Mouse (Mus musculus): ENCODE results near the gene Myt1l. TPM values are rescaled to one million over a fixed set of nuclear protein-coding genes. Genes with fewer than 3 reads are reported as not detected.

Gene Myt1l
- polyA plus RNA-seq, 1 experiment: 0.11 TPM

DNA sequence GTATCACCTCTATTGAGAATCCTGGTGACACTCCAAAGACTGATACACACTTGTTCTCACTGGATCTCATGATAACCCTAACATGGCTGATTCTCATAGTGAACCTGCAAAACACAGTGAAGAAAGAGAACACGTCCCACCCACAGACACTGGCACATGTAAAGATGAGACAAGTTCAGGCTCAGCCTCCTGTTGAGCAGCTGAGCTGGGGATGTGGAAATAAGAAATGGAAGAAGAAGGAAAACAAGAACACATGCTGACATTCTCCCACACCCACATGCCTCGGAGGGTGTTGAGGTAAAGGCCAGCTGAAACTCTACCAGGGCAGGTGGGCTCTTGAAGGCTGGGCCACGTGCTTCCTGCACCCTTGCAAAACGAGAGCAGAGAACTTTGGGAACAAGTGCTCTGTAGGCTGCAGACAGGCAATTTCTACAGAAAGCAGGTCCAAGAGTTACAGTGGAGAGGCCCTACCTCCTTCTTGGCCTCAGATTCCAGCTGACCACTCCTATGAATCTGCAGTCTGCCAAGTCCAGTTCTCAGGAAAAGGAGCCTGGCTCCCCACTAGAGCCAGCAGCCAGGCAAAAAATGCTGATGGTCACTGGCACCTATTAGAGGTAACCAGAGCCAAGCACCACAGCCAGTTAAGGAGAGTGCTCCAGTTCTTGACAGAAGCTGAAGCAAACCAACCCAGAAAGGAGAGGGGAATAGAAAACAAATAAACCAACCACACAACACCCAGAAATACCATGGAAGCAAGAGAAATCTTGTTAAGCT is 376.1 kb downstream of the Myt1l start:
- no peak overlapping the region for H3K27ac ChIP-seq (ENCODE audit: control insufficient read depth, insufficient read depth, low read length)

DNA sequence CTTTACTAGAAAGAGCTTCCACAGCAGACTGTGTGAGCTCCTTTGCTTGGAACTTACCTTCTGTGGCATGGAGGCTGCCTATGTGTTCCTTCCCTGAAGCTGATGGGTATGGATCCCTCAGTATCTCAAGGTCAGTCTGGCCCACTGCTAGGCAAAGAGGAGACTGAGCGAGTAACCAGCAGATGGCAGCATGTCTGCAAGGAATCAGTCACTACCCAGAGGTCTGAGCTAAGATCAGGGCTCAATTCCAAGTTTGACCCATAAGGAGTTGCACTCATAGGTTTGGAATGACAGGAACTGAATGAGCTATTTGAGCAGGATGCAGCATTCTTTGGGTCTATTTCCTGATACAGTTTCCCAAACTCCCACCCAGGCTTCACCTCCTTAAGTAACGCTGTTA is 378.9 kb downstream of the Myt1l start:
- no peak overlapping the region for H3K27ac ChIP-seq (ENCODE audit: control insufficient read depth, insufficient read depth, low read length)
- TF ChIP-seq CTCF (IDR thresholded peaks at IDR 0.05; ENCODE audit: borderline replicate concordance, control insufficient read depth, extremely low read depth, insufficient read depth, low read length, poor library complexity) (no peak), POLR2A (IDR thresholded peaks at IDR 0.05; ENCODE audit: control insufficient read depth, extremely low read depth, insufficient read depth, low read length, poor library complexity) (no peak)
- no peaks in the 10 kb centered on the region for H3K36me3 ChIP-seq (ENCODE audit: control insufficient read depth, insufficient read depth, low read length)
- no peaks in the 10 kb centered on the region for H3K27me3 ChIP-seq (ENCODE audit: control insufficient read depth, insufficient read depth, low read length)
- H3K4me1 ChIP-seq (replicated peaks; ENCODE audit: control insufficient read depth, insufficient read depth, low read length): no peaks in the 10 kb centered on the region
- no peak for DNase-seq
- 56% methylated on average over 2 of the region's 2 CpGs for WGBS
- H3K4me3 ChIP-seq (ENCODE audit: control insufficient read depth, insufficient read depth, low read length): no peak overlapping the region

More for the DNA sequence above, 376.1 kb downstream of the Myt1l start:
- H3K4me3 ChIP-seq (ENCODE audit: control insufficient read depth, insufficient read depth, low read length): no peak overlapping the region
- TF ChIP-seq POLR2A (IDR thresholded peaks at IDR 0.05; ENCODE audit: control insufficient read depth, extremely low read depth, insufficient read depth, low read length, poor library complexity): no peak
- no peak for TF ChIP-seq CTCF (IDR thresholded peaks at IDR 0.05; ENCODE audit: borderline replicate concordance, control insufficient read depth, extremely low read depth, insufficient read depth, low read length, poor library complexity)
- WGBS: 76% methylated on average over 4 of the region's 4 CpGs
- no peaks in the 10 kb centered on the region for H3K36me3 ChIP-seq (ENCODE audit: control insufficient read depth, insufficient read depth, low read length)
- no peaks in the 10 kb centered on the region for H3K27me3 ChIP-seq (ENCODE audit: control insufficient read depth, insufficient read depth, low read length)
- no peak for DNase-seq
- no peaks in the 10 kb centered on the region for H3K4me1 ChIP-seq (replicated peaks; ENCODE audit: control insufficient read depth, insufficient read depth, low read length)

DNA sequence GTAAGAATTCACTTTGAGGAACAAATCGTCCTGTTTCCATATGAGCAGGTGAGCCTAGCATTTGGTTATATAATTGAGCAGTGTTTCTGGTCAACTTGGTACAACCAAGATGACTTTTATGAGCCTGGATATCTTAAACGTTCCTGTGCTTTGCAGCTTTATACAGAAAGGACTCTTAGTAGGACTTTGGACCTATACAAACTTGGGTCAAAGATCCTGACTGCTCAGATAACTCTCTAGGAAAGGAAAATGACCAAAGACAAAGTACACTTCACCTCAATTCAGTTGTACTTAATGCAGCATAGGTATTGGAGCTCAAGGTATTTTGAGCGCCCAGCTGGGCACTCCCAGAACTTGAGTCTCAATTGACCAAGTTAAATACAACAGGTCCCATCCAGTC is 388.0 kb downstream of the Myt1l start:
- DNase-seq: no peak
- H3K27ac ChIP-seq (ENCODE audit: control insufficient read depth, insufficient read depth, low read length): no peak overlapping the region
- no peak overlapping the region for H3K4me3 ChIP-seq (ENCODE audit: control insufficient read depth, insufficient read depth, low read length)
- TF ChIP-seq CTCF (IDR thresholded peaks at IDR 0.05; ENCODE audit: borderline replicate concordance, control insufficient read depth, extremely low read depth, insufficient read depth, low read length, poor library complexity) (no peak), POLR2A (IDR thresholded peaks at IDR 0.05; ENCODE audit: control insufficient read depth, extremely low read depth, insufficient read depth, low read length, poor library complexity) (no peak)
- WGBS: 83% methylated on average over 3 of the region's 3 CpGs
- H3K36me3 ChIP-seq (ENCODE audit: control insufficient read depth, insufficient read depth, low read length): no peaks in the 10 kb centered on the region
- no peaks in the 10 kb centered on the region for H3K27me3 ChIP-seq (ENCODE audit: control insufficient read depth, insufficient read depth, low read length)
- no peaks in the 10 kb centered on the region for H3K4me1 ChIP-seq (replicated peaks; ENCODE audit: control insufficient read depth, insufficient read depth, low read length)

DNA sequence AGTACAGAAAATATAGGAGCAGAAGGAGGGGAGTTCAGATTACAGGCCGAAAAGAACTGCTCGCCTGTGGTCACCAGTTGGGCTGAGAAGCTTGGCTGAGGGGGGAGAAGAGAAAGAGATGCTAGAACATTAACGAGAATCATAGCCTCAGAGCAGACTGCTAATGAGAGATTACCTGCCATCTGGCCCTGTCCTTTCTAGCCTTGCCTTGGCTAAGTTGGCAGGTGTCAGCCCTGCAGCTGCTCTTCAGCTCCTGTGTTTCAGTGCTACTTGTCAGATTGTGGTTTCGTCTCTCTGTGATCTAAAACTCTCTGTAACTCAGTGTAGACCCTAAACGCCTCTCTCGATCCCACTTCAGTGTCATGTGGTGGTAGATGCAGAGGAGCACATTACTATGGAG is 388.6 kb downstream of the Myt1l start:
- H3K27ac ChIP-seq (ENCODE audit: control insufficient read depth, insufficient read depth, low read length): no peak overlapping the region
- 84% methylated on average over 6 of the region's 6 CpGs for WGBS
- no peak for TF ChIP-seq CTCF (IDR thresholded peaks at IDR 0.05; ENCODE audit: borderline replicate concordance, control insufficient read depth, extremely low read depth, insufficient read depth, low read length, poor library complexity)
- no peak for TF ChIP-seq POLR2A (IDR thresholded peaks at IDR 0.05; ENCODE audit: control insufficient read depth, extremely low read depth, insufficient read depth, low read length, poor library complexity)
- H3K4me3 ChIP-seq (ENCODE audit: control insufficient read depth, insufficient read depth, low read length): no peak overlapping the region
- no peaks in the 10 kb centered on the region for H3K36me3 ChIP-seq (ENCODE audit: control insufficient read depth, insufficient read depth, low read length)
- no peaks in the 10 kb centered on the region for H3K27me3 ChIP-seq (ENCODE audit: control insufficient read depth, insufficient read depth, low read length)
- no peaks in the 10 kb centered on the region for H3K4me1 ChIP-seq (replicated peaks; ENCODE audit: control insufficient read depth, insufficient read depth, low read length)
- DNase-seq: no peak

DNA sequence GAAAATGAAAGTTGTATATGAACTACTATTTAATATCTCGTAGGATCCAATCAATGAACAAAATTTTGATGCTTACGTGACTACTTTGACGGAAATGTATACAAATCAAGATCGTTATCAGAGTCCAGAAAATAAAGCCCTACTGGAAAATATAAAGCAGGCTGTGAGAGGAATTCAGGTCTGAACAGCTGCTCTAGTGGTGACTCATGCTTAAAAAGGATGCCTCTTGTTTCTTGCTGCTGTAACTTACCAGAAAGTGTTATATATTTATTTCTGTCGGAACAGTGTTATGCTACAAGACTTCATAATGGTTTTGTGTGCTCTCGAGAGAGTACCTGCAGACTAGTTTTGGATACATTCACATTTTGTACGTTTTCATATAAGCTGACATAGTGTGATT is 392.1 kb downstream of the Myt1l start:
- Histone ChIP-seq H3K27me3 (ENCODE audit: control insufficient read depth, insufficient read depth, low read length) (no peaks in the 10 kb centered on the region), H3K36me3 (ENCODE audit: control insufficient read depth, insufficient read depth, low read length) (no peaks in the 10 kb centered on the region), H3K27ac (ENCODE audit: control insufficient read depth, insufficient read depth, low read length) (no peak overlapping the region), H3K4me1 (replicated peaks; ENCODE audit: control insufficient read depth, insufficient read depth, low read length) (no peaks in the 10 kb centered on the region), H3K4me3 (ENCODE audit: control insufficient read depth, insufficient read depth, low read length) (no peak overlapping the region)
- WGBS: 88% methylated on average over 7 of the region's 7 CpGs
- TF ChIP-seq POLR2A (IDR thresholded peaks at IDR 0.05; ENCODE audit: control insufficient read depth, extremely low read depth, insufficient read depth, low read length, poor library complexity) (no peak), CTCF (IDR thresholded peaks at IDR 0.05; ENCODE audit: borderline replicate concordance, control insufficient read depth, extremely low read depth, insufficient read depth, low read length, poor library complexity) (no peak)
- no peak for DNase-seq

DNA sequence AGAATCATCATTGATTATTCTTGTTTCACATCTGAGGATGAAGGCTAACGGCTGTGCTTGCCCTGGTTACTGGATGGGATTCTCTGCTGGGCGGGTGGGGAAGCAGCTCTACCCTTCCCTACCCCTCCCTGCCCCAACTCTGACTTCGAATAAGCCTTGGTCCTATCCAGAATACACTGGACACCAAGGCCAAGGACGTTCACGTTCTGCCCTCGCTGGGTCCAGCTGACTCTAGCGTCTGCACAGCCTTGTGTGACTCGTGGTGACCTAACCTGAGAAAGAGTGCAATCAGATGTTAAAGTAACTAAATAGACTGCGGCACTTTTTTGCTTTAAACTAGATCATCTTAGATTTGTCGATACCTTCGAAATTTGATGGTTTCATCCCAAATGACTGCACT is 393.3 kb downstream of the Myt1l start:
- WGBS: 90% methylated on average over 11 of the region's 11 CpGs
- no peak for TF ChIP-seq CTCF (IDR thresholded peaks at IDR 0.05; ENCODE audit: borderline replicate concordance, control insufficient read depth, extremely low read depth, insufficient read depth, low read length, poor library complexity)
- no peak for TF ChIP-seq POLR2A (IDR thresholded peaks at IDR 0.05; ENCODE audit: control insufficient read depth, extremely low read depth, insufficient read depth, low read length, poor library complexity)

More for the DNA sequence above, 393.3 kb downstream of the Myt1l start:
- Histone ChIP-seq H3K27me3 (ENCODE audit: control insufficient read depth, insufficient read depth, low read length) (no peaks in the 10 kb centered on the region), H3K4me3 (ENCODE audit: control insufficient read depth, insufficient read depth, low read length) (no peak overlapping the region), H3K4me1 (replicated peaks; ENCODE audit: control insufficient read depth, insufficient read depth, low read length) (no peaks in the 10 kb centered on the region), H3K36me3 (ENCODE audit: control insufficient read depth, insufficient read depth, low read length) (no peaks in the 10 kb centered on the region), H3K27ac (ENCODE audit: control insufficient read depth, insufficient read depth, low read length) (no peak overlapping the region)
- DNase-seq: no peak

Data from thymus, adult 2 months (tissue).